Mouse (Mus musculus): ENCODE results near the gene Rapgef2. TPM values are rescaled to one million over a fixed set of nuclear protein-coding genes. Genes with fewer than 3 reads are reported as not detected.
"Not testable (repeated sequence)": the region's sequence is repeated elsewhere in the genome, so short reads cannot be mapped to it uniquely, and the experiment has no call there.

Rapgef2 gene
- polyA plus RNA-seq, 1 experiment from 2014 or later = 5.7 TPM

DNA sequence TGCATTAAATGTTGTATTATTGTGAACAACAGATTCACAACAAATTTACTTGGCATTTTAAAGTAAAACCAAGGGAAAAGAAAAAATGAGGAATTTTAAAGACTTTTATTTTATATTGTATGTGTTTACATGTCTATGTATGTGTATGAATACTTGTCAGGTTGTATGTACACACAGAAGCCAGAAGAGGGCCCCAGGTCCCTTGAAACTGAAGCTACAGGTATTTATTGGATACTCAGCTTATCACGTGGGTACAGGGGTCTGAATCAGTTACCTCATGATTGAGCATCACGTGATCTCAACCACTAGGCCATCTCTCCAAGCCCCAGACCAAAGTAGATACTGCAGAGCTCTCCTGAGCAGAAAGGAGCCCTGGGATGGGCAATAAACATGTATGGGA lies 180.0 kb downstream of the Rapgef2 start:
- DNase-seq (ENCODE audit: low spot score) = no peak

DNA sequence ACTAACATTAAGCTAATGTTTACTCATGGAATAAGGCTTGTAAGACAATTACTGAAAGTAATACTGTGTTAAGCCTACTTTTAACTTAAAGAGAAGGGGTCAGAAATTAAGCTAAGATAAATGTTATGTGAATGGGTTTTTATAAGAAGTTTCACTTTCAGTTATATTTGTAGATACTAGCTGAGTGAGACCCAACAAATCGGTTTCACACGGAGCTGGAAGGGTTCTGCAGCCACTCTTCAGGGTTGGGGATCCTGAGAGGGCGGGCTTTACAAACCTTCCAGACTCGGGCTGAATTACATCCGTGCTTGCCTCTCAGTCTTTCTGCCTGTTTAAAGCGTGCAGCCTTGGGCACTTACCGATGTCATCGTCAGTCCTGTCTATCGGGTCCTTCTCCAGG lies 182.7 kb downstream of the Rapgef2 start:
- DNase-seq (ENCODE audit: low spot score) = no peak

DNA sequence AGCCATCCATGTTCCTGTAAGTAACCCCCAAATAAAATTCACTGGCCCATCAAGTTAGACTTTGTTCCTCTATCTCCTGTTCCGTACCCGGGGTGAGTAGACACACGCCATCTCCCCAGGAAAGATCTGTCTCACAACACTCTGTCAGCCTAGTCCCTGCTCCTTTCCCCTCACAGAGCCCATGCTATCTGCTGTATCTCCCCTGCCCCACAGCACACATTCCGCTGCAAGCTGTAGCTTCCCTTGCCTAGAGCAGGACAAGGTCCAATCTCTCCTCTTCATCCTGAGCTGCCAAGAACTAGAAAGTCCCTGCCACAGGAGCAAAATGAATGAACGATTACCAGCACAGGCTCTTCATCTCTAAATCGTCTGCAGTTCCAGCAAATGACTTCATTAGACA lies 184.6 kb downstream of the Rapgef2 start:
- DNase-seq (ENCODE audit: low spot score) = no peak

DNA sequence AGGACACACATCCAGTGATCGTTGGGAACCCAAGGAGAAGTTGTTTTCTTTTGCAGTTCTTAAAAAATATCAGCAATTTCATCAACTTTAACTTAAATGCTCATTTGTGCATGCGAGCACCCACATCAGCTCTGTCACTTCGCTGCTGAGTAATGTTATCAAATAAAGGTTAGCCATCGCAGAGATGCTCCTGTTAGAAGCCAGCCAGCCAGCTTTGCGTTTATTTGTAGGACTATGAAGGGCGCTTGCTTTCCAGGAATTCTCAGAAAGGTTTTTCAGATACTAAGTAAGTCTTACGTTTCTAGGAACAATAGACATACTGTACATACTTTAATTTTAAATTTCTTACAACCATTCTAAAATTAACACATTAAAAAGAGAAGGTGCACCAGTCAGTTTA lies 185.5 kb downstream of the Rapgef2 start:
- no peak for DNase-seq (ENCODE audit: low spot score)

DNA sequence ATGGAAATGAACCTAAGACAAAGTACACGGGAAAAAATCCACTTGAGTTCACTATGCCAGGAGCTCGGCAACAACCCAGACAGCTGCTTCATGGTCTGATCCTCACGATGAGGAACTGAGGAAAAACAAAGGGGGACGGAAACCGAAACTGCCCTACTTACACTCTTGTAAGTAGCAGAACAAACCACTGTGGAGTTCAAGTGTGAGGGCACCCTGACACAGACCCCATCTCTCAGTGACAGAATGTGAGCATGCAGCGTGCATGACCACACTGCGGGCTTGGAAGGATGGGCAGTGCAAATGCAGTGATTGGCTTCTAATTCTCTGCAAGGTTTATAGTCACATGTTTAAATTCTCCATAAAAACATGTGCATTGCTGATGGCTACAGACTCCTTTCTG lies 197.2 kb downstream of the Rapgef2 start:
- peak; percentile 23 for DNase-seq (ENCODE audit: low spot score)

DNA sequence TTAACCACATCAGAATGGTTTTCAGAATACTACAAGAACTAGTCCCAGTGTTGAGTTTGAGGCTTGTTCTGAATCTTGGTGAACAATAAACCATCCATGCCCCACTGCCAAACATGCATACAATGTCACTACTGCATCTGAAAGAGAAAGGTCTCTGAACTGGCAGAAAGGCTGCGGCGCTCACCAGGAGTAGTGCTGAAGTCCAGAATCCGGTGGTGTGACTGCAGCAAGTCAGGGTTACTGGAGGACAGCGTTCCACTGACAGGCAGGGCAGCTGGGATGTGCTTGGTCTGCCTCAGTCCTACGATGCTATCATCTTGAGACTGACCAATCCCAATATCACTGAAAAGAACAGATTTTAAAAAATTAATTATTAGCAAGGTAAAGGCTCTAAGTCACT lies 197.9 kb downstream of the Rapgef2 start:
- DNase-seq (ENCODE audit: low spot score) = no peak

DNA sequence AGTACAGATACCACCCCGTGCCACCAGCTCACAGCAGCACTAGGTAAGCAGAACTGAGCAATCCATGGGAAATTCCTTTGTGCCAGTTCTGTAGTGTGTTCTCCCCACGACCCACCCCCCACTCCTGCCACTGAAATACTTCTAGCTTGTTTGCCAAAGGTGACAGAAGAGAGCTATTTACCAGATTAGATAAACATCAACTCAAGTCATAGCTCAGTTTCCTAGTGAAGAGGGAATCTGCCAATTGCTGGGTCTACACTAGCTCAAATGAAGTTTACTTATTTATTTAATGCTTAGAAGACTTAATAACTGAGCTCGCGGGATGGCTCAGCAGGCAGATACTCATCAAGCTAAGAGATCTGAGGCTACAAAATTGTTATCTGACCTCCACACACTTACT lies 200.0 kb downstream of the Rapgef2 start:
- no peak for DNase-seq (ENCODE audit: low spot score)

DNA sequence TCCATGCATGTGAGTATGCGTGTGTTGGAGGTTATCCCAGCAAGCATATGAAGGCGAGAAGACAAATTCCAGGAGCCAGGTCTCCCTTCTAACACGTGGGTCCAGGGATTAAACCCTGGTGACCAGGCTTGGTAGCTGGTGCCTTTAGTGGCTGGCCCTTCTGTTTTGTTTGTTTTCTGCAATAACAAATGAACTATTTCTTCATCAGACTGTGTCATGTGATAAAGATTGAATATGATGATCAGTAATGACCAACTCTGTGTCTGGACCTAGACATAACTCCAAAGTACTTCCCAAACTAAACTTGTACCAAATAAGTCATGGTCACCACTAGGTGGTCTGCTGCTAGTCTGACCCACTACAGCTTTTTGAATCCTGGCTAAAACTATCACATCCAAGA lies 202.4 kb downstream of the Rapgef2 start:
- DNase-seq (ENCODE audit: low spot score) = no peak

DNA sequence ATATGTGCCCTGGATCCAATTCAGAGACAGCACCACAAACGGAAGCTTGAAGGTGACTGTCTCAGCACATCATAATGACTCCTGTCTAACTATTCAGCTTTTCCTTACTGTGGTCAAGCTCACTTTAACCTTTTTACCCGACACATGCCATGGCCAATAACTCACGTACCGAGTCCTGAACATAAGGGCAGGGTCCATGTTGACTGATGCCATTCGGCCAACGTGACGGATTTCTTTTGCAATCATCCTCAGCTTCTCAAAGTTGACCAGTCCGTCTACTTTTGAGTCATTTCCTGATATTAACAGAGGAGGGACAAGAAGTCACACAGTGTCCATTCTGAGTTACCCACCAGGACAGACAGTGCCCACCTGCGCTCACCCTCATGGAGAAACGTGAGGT lies 203.3 kb downstream of the Rapgef2 start:
- DNase-seq (ENCODE audit: low spot score) = no peak

DNA sequence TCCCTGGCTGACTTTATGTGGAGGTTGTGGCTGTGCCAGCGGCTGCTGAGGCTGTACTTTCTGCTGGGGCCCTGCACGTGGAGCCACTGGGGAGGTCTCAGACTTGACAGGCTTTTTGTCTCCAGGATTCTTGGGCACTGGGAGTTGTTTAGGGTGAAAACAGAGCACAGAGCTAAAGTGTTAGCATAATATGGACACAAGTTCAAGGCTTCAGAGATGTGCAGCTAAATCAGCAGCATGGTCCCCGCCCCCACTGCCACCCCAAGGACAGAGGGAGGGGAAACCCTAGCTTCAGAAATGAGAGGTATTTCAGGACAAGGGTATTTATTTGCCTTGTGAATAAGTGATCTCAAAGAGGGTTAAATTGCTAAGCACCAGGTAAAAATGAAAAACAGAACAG lies 207.2 kb downstream of the Rapgef2 start:
- no peak for DNase-seq (ENCODE audit: low spot score)

DNA sequence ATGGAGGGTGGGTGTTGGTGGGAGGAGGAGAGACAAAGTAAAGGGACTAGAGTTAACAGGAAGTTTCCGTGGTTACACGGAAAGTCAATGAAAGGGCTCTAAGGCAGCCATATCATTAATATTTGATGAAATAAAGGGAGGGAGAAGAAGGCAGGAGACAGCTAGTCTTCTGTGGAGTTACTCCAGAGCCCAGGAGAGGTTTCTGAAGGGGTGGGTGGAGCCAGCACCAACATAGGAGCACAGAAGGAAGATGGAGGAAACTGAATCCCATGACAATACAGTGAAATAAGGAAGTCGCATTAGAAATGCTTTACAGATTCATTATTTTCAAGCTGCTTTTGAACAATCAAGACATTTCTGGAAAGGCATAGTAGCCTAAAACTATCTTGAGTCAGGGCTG lies 211.3 kb downstream of the Rapgef2 start:
- DNase-seq (ENCODE audit: low spot score) = no peak

DNA sequence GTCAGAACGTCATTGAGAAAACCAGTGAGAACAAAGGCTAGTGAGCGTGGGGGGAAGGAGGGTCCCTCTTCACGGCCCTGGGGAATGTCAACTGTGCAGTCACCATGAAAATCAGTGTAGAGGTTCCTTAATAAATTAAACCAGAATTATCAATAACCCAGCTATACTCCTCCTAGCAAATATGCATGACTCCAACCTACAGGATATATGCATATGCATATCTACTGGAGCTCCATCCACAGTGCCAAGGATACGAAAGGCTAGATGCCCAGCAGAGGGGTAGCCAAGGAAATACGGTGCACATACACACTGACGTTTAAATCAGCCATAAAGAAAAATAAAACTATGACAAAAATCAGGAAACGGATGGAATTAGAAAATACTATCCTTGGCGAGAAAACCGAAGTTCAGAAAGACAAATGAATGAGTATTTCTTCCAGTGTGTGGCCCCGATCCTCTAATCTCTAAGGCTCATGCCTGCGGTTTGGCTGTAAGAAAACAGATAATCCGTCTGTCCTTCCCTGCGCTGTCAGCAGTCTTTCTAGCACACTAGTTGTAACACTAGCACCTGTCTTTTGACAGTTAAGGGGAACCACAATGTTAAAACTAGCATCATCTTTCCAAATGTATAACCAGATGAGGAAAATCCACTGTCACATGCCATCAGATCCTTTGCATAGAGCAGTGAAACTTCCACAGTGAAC lies 212.6 kb downstream of the Rapgef2 start:
- no peak for DNase-seq (ENCODE audit: low spot score)

DNA sequence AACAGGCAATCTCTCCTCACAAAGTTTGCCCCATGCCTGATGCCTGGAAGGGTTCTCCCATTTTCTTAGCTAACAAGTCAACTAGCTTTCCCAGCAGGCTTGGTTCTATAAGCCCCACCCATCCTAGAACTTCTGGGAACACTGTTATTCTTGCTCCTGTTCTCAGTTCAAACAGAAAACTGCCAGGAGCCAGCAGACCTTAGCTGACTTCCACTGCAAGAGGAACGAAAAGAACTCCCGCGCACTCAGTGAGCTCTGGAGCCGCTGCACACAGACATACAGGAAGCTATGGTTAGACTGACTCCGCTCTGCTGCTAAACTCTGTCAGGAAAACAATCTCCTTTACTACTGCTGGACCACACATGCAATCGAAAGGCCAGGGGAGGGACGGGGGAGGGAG lies 214.8 kb downstream of the Rapgef2 start:
- DNase-seq (ENCODE audit: low spot score) = peak; percentile 36

DNA sequence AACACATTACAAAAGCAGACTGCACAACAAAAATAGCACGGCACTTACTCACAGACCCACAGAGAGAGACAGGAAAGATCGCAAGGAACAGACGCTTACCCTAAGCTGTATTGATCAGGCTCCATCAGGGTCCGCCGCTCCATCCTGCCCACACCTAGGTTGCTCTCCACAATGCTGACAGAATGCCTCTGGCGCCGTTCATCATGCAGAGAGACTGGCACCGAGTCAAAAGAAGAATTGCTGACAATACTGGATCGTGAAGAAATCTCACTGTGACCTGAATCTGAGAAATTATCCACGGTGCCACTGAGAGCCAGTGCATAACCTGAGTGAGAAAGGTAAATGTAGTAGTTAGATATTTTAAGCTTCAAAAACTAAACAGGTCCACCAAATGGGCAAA lies 216.4 kb downstream of the Rapgef2 start:
- DNase-seq (ENCODE audit: low spot score) = no peak

DNA sequence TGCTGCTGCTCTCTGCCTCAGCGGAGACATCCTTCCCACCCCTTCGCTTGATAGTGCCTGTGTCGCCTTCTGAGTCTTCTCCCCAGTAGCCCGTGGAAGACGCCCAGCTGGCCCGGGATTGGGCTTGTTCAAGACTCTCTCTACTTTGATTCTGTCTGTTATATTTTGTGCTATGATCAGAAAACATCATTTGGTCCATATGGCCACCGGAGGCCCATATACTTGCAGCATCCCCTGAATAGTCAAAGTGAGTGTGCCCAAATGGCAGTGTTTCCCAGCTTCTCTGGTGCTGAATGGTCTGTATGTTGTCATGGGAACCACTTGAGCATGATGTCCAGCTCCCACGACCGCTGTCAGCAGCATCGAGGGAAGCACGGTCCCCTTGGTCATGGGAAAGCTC lies 217.3 kb downstream of the Rapgef2 start:
- no peak for DNase-seq (ENCODE audit: low spot score)

DNA sequence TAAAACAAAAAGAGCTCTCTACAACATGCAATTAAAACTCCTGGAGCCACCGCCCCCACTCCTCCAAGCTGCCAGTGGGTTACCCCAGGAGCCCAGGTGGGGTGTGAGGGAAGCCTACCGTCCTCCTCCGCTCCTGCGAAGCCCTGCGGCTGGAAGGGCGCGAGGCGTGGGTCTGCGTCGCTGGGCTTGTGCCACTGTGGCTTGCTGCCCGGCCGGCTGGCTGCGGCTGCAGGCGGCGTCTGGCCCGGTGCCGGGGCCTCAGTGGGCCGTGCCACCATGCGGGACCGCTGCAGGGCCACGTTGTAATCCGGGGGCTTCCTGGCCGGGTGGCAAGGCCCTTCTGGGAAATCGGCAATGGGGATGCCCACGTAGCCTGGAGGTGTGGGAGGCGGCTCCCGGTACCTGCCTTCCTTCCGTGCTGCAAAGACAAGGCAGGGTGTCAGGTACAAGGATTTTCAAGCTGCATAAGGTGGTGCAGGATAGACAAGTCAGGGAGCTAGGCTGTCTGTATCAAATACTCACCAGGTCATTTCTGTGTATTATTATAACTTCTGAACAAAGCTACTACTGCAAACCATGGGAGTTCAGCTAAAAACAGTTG lies 219.8 kb downstream of the Rapgef2 start:
- no peak for DNase-seq (ENCODE audit: low spot score)

DNA sequence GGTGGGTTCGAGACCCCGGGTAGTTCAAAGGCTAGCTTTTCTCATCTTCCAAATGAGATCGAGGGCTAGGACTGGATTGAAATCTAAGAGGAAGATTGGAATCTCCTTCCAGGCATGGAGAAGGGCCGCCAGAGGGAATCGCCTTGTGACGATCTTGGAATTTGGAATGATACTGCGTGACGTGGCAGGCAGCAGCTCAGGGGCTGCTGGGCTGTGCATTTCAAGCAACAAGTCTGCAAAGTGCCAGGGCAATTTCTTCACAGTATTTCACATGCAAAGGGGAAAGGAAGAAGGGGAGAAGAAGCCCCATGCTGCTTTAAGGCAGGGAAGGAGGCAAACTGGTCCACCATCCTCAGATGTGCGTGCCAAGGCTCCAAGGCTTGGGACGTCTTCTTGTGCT lies 222.2 kb downstream of the Rapgef2 start:
- no peak for DNase-seq (ENCODE audit: low spot score)

DNA sequence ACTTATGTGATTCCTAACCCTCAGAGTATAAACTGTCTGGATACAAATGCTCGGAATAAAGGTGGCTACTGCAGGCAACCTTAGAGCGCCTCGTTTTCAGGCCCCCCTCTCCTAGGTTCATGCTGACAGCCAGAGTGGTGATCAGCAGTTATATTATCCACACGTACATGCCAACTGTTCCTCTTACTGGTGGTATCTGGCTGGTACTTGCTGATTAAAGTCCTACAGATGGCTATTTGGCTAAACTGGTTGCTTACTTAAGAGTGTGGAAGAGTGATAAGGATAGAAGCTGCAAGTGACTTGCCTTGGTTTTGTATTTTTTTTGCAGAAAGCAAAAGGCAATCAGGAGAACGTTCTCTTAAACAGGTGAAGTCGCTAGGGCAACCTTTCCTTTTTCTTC lies 224.9 kb downstream of the Rapgef2 start:
- DNase-seq (ENCODE audit: low spot score) = no peak

DNA sequence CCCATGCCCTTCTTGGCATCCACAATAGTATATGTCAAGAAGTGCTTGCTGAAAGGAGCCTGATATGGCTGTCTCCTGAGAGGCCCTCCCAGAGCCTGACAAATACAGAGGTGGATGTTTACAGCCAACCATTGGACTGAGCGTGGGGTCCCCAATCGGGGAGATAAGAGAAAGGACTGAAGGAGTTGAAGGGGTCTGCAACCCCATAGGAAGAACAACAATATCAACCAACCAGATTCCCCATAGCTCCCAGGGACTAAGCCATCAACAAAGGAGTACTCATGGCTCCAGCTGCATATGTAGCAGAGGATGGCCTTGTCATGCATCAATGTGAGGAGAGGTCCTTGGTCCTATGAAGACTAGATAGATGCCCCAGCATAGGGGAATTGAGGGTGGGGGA lies 227.8 kb downstream of the Rapgef2 start:
- not testable (repeated sequence) for DNase-seq (ENCODE audit: low spot score)

DNA sequence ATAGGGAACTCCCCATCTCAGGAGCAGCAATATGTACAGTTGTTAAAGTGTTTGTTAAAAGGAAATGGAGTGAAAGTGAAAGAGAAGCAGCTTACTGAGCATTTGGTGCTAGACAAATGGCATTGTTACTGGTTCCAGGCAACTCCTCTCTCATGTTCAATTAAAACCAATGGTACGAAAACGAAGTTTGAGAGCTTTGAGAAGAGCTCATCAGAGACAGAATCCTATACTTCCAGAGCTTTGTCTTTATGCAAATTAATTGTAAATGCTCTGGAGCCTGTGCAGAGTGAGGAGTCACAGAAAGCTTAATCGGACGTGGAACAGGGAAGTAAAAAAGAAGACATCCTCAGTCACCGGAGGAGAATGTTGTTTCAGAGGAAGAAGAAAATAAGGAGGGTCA lies 241.1 kb downstream of the Rapgef2 start:
- no peak for DNase-seq (ENCODE audit: low spot score)

DNA sequence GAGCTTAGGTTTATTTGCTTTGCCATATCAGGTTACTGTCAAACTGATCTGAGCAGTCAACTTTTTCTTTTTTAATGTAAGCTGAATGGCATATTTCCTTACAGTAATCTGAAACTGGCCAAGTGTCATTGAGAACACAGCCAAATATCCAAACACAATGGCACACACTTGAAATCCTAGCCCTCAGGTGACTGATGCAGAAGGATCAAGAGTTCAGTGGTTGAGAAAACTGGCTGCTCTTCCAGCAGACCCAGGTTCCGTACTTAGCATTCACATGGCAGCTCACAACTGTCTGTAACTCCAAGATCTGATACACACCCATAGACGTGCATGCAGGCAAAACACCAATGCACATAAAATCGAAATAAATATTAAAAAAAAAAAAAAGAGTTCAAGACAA lies 243.3 kb downstream of the Rapgef2 start:
- DNase-seq (ENCODE audit: low spot score) = no peak

DNA sequence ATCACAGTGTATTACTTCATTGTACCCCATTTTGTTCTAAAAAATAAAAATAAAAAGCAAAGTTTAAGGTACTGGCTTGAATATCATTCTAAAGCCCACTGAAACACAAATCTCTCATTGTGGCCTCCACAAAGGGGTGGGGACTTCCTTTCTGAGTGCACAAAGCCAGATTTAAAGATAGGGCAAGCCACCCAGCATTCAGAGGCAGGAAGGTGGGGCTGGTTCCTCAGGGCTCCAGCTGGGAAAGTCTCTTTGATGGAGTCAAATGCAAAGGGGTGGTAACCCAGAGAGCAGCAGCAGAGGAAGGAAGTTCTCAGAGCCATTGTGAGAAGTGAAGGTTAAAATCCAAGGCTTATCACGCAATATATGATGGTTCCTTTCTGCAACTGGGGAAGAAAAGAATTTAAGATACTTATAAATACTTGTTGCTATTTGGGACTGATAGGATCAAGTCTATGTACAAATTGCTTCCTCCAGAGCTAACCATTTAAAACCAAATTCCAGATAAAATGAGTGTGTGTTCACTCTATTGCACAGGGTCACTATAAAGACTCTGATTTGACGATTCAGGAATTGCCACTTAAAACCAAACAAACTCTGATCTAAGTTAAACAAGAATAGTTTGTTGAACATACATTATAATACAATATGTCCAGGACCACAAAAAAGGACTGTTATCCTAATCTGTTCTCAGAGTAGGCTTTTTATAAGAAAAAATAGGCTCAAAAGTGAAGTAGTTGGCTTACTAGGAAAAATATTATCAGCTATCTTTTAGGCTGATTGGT lies 246.5 kb downstream of the Rapgef2 start:
- peak; percentile 37 for DNase-seq (ENCODE audit: low spot score)

DNA sequence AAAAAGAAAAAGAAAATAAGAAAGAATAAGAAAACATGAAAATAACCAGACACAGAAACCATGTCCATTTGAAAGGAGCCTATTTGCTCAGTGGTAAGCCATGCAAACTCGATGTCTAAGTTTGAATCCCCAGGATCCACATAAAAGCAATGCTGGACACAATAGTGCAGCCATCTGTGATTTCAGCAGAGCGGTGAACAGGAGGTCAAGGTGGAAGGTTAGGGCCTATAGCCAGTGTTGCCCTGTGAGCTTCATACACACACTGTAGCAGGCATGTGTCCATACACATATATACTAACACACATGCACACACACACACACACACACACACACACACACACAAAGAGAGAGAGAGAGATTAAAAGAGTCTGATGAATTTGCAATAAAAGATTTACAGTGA lies 247.3 kb downstream of the Rapgef2 start:
- DNase-seq (ENCODE audit: low spot score) = no peak

All from thymus, postnatal 0 days (tissue).